Mouse (Mus musculus) stomach, embryonic 16.5 days (tissue): ENCODE results near the gene Stard3. TPM values are rescaled to one million over a fixed set of nuclear protein-coding genes. Genes with fewer than 3 reads are reported as not detected.

Experiments used
- ATAC-seq: fragments of 200-750 bp; cut with Nextera tagmentation; 2 replicates; pipeline ENCODE4 v1.8.0; 2017; ENCODE audit warnings: moderate number of reproducible peaks, moderate TSS enrichment; ENCODE audit not compliant: insufficient read depth, low FRiP score
- H3K27ac ChIP-seq: fragments of 300-500 bp; sonication (generic); 2 replicates; pipeline ENCODE4 v1.5.1; 2014; ENCODE audit warnings: low read length
- H3K27me3 ChIP-seq: fragments of 300-500 bp; sonication (generic); 2 replicates; pipeline ENCODE4 v1.6.1; 2014; ENCODE audit warnings: low read length, control low read depth, mixed read lengths; ENCODE audit not compliant: control insufficient read depth, insufficient read depth
- H3K36me3 ChIP-seq: fragments of 300-500 bp; sonication (generic); 2 replicates; pipeline ENCODE4 v1.6.1; 2014; ENCODE audit warnings: low read length; ENCODE audit not compliant: control insufficient read depth, insufficient read depth
- H3K4me1 ChIP-seq: fragments of 300-500 bp; sonication (generic); 2 replicates; pipeline ENCODE4 v1.6.1; 2014; ENCODE audit warnings: low read length, control low read depth, mixed read lengths; ENCODE audit not compliant: control insufficient read depth, insufficient read depth
- H3K4me2 ChIP-seq: fragments of 300-500 bp; sonication (generic); 2 replicates; pipeline ENCODE4 v1.6.1; 2014; ENCODE audit warnings: low read depth, low read length, mixed read lengths
- H3K4me3 ChIP-seq: fragments of 300-500 bp; sonication (generic); replicated peaks from 2 replicates; pipeline ENCODE4 v1.5.1; 2014; ENCODE audit warnings: mild to moderate bottlenecking, low read length
- H3K9ac ChIP-seq: fragments of 300-500 bp; sonication (generic); 2 replicates; pipeline ENCODE4 v1.6.1; 2014; ENCODE audit warnings: low read length
- H3K9me3 ChIP-seq: fragments of 300-500 bp; sonication (generic); replicated peaks from 2 replicates; pipeline ENCODE4 v1.6.1; 2016; ENCODE audit warnings: low read length, control low read depth; ENCODE audit not compliant: control insufficient read depth
- WGBS: fragments of 180-500 bp; shearing (Covaris S2); extraction: QIAGEN DNeasy Blood & Tissue Kit; methylation state at CpG from one replicate; pipeline ENCODE4 v1.1.7; 2014; 5-methylcytosine and 5-hydroxymethylcytosine counted together
- polyA plus RNA-seq: library from polyadenylated mRNA; unstranded; fragments of >200 nt; fragmentation: Nextera tagmentation; extraction: Ambion mirVana; gene quantifications from 2 replicates; pipeline ENCODE4 v1.2.1, GENCODE M21; 2015

Gene Stard3
- polyA plus RNA-seq, 1 experiment from 2014 or later, result 43.9 TPM

- peaks cover 2% of the 10 kb centered on the region; the same call in 1 of the 2 replicates for H3K4me1 ChIP-seq
- no peak overlapping the region for H3K4me3 ChIP-seq
- no peak overlapping the region for H3K4me2 ChIP-seq
- no peak for ATAC-seq
- no peaks in the 10 kb centered on the region for H3K36me3 ChIP-seq
- 65% methylated on average over 8 of the region's 8 CpGs for WGBS
- peaks cover 27% of the 10 kb centered on the region for H3K27me3 ChIP-seq
- H3K27ac ChIP-seq, result no peak overlapping the region
- no peaks in the 10 kb centered on the region for H3K9me3 ChIP-seq
- H3K9ac ChIP-seq, result no peak overlapping the region
Observed at GRCm38 (mm10) chr11:98384721-98385637, 26.8 kb downstream of the Stard3 start.

- Histone ChIP-seq H3K27ac (no peak within 1 kb of the TSS), H3K9me3 (no peaks in the 10 kb centered on the region), H3K4me1 (peaks cover 2% of the 10 kb centered on the region; the same call in 1 of the 2 replicates), H3K9ac (no peak within 1 kb of the TSS), H3K36me3 (no peaks in the 10 kb centered on the region), H3K4me2 (peak within 1 kb of the TSS; percentile 24; the same call in 1 of the 2 replicates), H3K4me3 (no peak within 1 kb of the TSS), H3K27me3 (peaks cover 27% of the 10 kb centered on the region)
- WGBS, result 42% methylated on average over 25 of the region's 25 CpGs
- no peak for ATAC-seq
Observed at GRCm38 (mm10) chr11:98385638-98386585, 27.7 kb downstream of the Stard3 start, which contains the start of gene Pnmt. Pnmt (plus strand) TSS chr11:98386450.

GRCm38 (mm10) chr11:98386596-98386995, 28.4 kb downstream of the Stard3 start:
- Histone ChIP-seq H3K9ac (no peak overlapping the region), H3K4me3 (no peak overlapping the region), H3K9me3 (no peaks in the 10 kb centered on the region), H3K27ac (no peak overlapping the region), H3K4me2 (peak overlapping the region; percentile 24; the same call in 1 of the 2 replicates), H3K36me3 (no peaks in the 10 kb centered on the region), H3K27me3 (peaks cover 27% of the 10 kb centered on the region), H3K4me1 (peaks cover 2% of the 10 kb centered on the region; the same call in 1 of the 2 replicates)
- 13% methylated on average over 24 of the region's 24 CpGs for WGBS
- no peak for ATAC-seq

GRCm38 (mm10) chr11:98387056-98387577, 28.9 kb downstream of the Stard3 start:
- no peak overlapping the region for H3K4me2 ChIP-seq
- H3K9me3 ChIP-seq, result no peaks in the 10 kb centered on the region
- 48% methylated on average over 14 of the region's 14 CpGs for WGBS
- no peak overlapping the region for H3K4me3 ChIP-seq
- no peak for ATAC-seq
- H3K4me1 ChIP-seq, result peaks cover 6% of the 10 kb centered on the region
- H3K9ac ChIP-seq, result no peak overlapping the region
- peaks cover 27% of the 10 kb centered on the region for H3K27me3 ChIP-seq
- no peaks in the 10 kb centered on the region for H3K36me3 ChIP-seq
- H3K27ac ChIP-seq, result no peak overlapping the region

- Histone ChIP-seq H3K27me3 (peaks cover 27% of the 10 kb centered on the region), H3K4me3 (no peak overlapping the region), H3K9me3 (no peaks in the 10 kb centered on the region), H3K4me1 (peaks cover 17% of the 10 kb centered on the region), H3K27ac (no peak overlapping the region), H3K4me2 (no peak overlapping the region), H3K9ac (no peak overlapping the region), H3K36me3 (no peaks in the 10 kb centered on the region)
- 79% methylated on average over 10 of the region's 10 CpGs for WGBS
- ATAC-seq, result no peak
Observed at GRCm38 (mm10) chr11:98388282-98388681, 30.1 kb downstream of the Stard3 start.

GRCm38 (mm10) chr11:98389221-98389780, 31.1 kb downstream of the Stard3 start:
- Histone ChIP-seq H3K4me1 (peaks cover 27% of the 10 kb centered on the region), H3K27me3 (peaks cover 27% of the 10 kb centered on the region), H3K9me3 (no peaks in the 10 kb centered on the region), H3K9ac (no peak overlapping the region; the same call in 1 of the 2 replicates), H3K27ac (no peak overlapping the region), H3K4me2 (no peak overlapping the region), H3K36me3 (no peaks in the 10 kb centered on the region), H3K4me3 (no peak overlapping the region)
- 27% methylated on average over 9 of the region's 9 CpGs for WGBS
- ATAC-seq, result no peak

GRCm38 (mm10) chr11:98390141-98390540, 32.0 kb downstream of the Stard3 start:
- Histone ChIP-seq H3K4me2 (no peak overlapping the region), H3K4me3 (no peak overlapping the region), H3K27me3 (peaks cover 27% of the 10 kb centered on the region), H3K4me1 (peaks cover 34% of the 10 kb centered on the region), H3K27ac (no peak overlapping the region), H3K36me3 (no peaks in the 10 kb centered on the region), H3K9ac (peak overlapping the region; percentile 11; the same call in 1 of the 2 replicates), H3K9me3 (no peaks in the 10 kb centered on the region)
- ATAC-seq, result no peak
- WGBS, result 74% methylated on average over 12 of the region's 12 CpGs

- H3K27me3 ChIP-seq, result peaks cover 12% of the 10 kb centered on the region; the same call in 1 of the 2 replicates
- H3K27ac ChIP-seq, result peak overlapping the region; percentile 93
- H3K4me2 ChIP-seq, result peak overlapping the region; percentile 27; the same call in 1 of the 2 replicates
- 10% methylated on average over 6 of the region's 8 CpGs for WGBS
- peak; percentile 21; the same call in 1 of the 2 replicates for ATAC-seq
- H3K9ac ChIP-seq, result peak overlapping the region; percentile 39; the same call in 1 of the 2 replicates
- no peaks in the 10 kb centered on the region for H3K36me3 ChIP-seq
- peaks cover 36% of the 10 kb centered on the region for H3K4me1 ChIP-seq
- H3K4me3 ChIP-seq, result no peak overlapping the region
- no peaks in the 10 kb centered on the region for H3K9me3 ChIP-seq
Observed at GRCm38 (mm10) chr11:98392034-98392433, 33.9 kb downstream of the Stard3 start.
